Mouse (Mus musculus) ES-Bruce4 (cell line): ENCODE results near the gene Slc23a2. TPM values are rescaled to one million over a fixed set of nuclear protein-coding genes. Genes with fewer than 3 reads are reported as not detected.

Experiments used
- H3K27ac ChIP-seq: 2 replicates; pipeline ENCODE4 v1.5.1; 2012; ENCODE audit warnings: low read length, inconsistent platforms; ENCODE audit not compliant: insufficient read depth
- H3K27me3 ChIP-seq: 2 replicates; pipeline ENCODE4 v1.6.1; 2012; ENCODE audit warnings: mild to moderate bottlenecking, low read length, inconsistent platforms; ENCODE audit not compliant: control insufficient read depth, poor library complexity, insufficient read depth, severe bottlenecking
- H3K36me3 ChIP-seq: 2 replicates; pipeline ENCODE4 v1.6.1; 2012; ENCODE audit warnings: inconsistent platforms, mild to moderate bottlenecking, low read length, moderate library complexity; ENCODE audit not compliant: control insufficient read depth, poor library complexity, insufficient read depth, severe bottlenecking
- H3K4me1 ChIP-seq: one replicate; pipeline ENCODE4 v1.8.1; 2011; ENCODE audit warnings: low read length; ENCODE audit not compliant: control insufficient read depth, insufficient read depth
- H3K4me3 ChIP-seq: 2 replicates; pipeline ENCODE4 v1.5.1; 2011; ENCODE audit warnings: low read depth, mild to moderate bottlenecking, low read length
- H3K9ac ChIP-seq: 2 replicates; pipeline ENCODE4 v1.6.1; 2012; ENCODE audit warnings: low read depth, mild to moderate bottlenecking, inconsistent platforms; ENCODE audit not compliant: poor library complexity, severe bottlenecking
- H3K9me3 ChIP-seq: replicated peaks from 2 replicates; pipeline ENCODE4 v1.6.1; 2012; ENCODE audit warnings: mild to moderate bottlenecking, low read length, inconsistent platforms; ENCODE audit not compliant: control insufficient read depth, poor library complexity, insufficient read depth, severe bottlenecking
- CTCF ChIP-seq: IDR thresholded peaks from one replicate; pipeline ENCODE4 v1.8.1; 2011; ENCODE audit warnings: low read depth, low read length
- EP300 ChIP-seq: IDR thresholded peaks from 2 replicates; pipeline ENCODE4 v1.6.1; 2011; ENCODE audit warnings: low read depth, low read length; ENCODE audit not compliant: insufficient read depth
- POLR2A ChIP-seq: IDR thresholded peaks from one replicate; pipeline ENCODE4 v1.8.1; 2011; ENCODE audit warnings: low read length; ENCODE audit not compliant: insufficient read depth
- polyA plus RNA-seq: library from polyadenylated mRNA; stranded (reverse); fragments of >200 nt; gene quantifications from 2 replicates; pipeline ENCODE4 v1.2.4, GENCODE M21; 2011; ENCODE audit warnings: low read depth; ENCODE audit not compliant: missing spikeins, insufficient read depth, insufficient read length

Slc23a2 gene
- polyA plus RNA-seq, 1 experiment, result 20.8 TPM

DNA sequence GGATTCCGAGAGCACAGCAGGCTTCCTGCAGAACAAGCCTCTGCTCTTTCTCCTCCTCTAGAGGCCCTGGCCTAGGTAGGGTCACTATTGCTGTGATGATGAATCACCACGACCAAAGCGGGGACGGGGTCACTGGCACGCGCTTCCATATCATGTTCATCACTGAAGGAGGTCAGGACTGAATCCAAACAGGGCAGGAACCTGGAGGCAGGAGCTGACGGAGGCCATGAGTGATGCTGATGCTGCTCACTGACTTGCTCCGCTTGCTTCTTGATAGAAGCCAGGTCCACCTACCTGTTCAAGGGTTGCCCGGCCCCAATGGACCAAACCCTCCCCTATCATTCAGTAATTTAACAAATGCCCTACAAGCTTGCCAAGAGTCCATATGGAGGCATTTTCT is 35.9 kb downstream of the Slc23a2 start:
- H3K9ac ChIP-seq, result no peak overlapping the region
- H3K4me3 ChIP-seq, result no peak overlapping the region
- H3K27ac ChIP-seq, result no peak overlapping the region
- H3K9me3 ChIP-seq, result no peaks in the 10 kb centered on the region
- no peaks in the 10 kb centered on the region for H3K36me3 ChIP-seq
- no peaks in the 10 kb centered on the region for H3K27me3 ChIP-seq
- TF ChIP-seq POLR2A, result no peak
- no peak for TF ChIP-seq CTCF
- no peak for TF ChIP-seq EP300
- no peaks in the 10 kb centered on the region for H3K4me1 ChIP-seq

DNA sequence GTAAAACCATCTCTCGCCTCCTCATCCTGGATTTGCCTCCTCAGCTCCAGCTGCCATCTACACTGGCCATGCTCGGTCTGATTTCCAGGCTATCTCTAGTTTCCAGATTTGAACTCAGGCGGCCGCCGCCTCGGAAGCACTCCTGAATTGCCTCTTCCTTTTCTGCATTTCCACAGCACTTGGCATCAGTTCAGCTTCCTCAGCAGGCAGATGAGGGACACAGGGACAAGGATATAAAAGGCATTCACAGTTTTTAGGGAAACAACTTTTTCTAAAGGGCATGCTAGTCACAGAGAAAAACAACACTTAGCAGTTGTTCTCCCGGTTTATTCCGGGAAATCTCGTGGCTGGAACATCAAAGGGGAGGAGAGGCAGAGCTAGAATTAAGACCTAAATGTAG is 37.3 kb downstream of the Slc23a2 start:
- TF ChIP-seq CTCF (no peak), POLR2A (no peak), EP300 (no peak)
- Histone ChIP-seq H3K4me3 (no peak overlapping the region), H3K36me3 (no peaks in the 10 kb centered on the region), H3K27ac (no peak overlapping the region), H3K27me3 (no peaks in the 10 kb centered on the region), H3K4me1 (no peaks in the 10 kb centered on the region), H3K9me3 (no peaks in the 10 kb centered on the region), H3K9ac (no peak overlapping the region)

DNA sequence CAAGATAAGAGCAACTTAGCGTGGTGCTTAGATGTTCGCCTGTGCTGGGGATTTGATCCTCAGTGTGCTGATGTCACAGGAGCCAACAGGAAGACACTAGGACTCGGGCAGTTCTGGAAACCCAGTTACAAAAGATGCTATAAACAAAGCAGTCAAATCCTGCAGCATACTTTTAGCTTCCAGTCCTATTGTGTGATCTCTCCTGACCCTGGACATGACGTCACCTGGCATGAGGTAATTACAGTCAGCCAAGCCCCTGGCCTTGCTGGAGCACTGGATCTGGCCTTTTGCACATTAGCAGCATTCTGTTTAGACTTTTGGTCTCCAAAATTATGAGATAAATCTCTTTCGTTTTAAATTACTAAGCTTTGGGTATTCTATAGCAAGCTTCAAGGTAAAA is 38.8 kb downstream of the Slc23a2 start:
- no peak for TF ChIP-seq POLR2A
- TF ChIP-seq CTCF, result no peak
- no peaks in the 10 kb centered on the region for H3K9me3 ChIP-seq
- no peak overlapping the region for H3K27ac ChIP-seq
- no peaks in the 10 kb centered on the region; the same call in 1 of the 2 replicates for H3K36me3 ChIP-seq
- H3K27me3 ChIP-seq, result no peaks in the 10 kb centered on the region
- H3K4me1 ChIP-seq, result no peaks in the 10 kb centered on the region
- H3K9ac ChIP-seq, result no peak overlapping the region
- no peak overlapping the region for H3K4me3 ChIP-seq

DNA sequence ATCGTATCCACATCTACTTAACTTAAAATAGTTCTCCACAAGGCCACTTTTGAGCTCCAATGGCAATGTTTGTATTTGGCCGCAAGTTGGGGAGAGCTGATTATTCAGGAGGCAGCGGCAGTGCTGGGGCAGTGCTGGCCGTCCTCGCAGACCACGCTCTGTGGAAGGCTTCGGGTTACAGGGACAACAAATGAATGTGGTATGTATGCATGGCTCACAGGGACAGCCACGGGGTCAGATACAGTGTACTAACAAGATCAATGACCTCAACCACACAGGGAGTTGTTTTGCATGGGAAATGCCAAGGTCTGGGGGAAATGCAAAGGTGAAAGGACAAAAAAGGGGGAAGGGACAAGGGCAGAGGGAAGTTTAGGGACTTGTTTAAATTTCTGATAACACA is 41.6 kb downstream of the Slc23a2 start:
- Histone ChIP-seq H3K4me1 (no peaks in the 10 kb centered on the region), H3K4me3 (no peak overlapping the region), H3K9me3 (no peaks in the 10 kb centered on the region), H3K27me3 (no peaks in the 10 kb centered on the region), H3K9ac (no peak overlapping the region), H3K36me3 (peaks cover 4% of the 10 kb centered on the region; the same call in 1 of the 2 replicates), H3K27ac (no peak overlapping the region)
- TF ChIP-seq EP300, result no peak
- TF ChIP-seq POLR2A, result no peak
- TF ChIP-seq CTCF, result no peak

DNA sequence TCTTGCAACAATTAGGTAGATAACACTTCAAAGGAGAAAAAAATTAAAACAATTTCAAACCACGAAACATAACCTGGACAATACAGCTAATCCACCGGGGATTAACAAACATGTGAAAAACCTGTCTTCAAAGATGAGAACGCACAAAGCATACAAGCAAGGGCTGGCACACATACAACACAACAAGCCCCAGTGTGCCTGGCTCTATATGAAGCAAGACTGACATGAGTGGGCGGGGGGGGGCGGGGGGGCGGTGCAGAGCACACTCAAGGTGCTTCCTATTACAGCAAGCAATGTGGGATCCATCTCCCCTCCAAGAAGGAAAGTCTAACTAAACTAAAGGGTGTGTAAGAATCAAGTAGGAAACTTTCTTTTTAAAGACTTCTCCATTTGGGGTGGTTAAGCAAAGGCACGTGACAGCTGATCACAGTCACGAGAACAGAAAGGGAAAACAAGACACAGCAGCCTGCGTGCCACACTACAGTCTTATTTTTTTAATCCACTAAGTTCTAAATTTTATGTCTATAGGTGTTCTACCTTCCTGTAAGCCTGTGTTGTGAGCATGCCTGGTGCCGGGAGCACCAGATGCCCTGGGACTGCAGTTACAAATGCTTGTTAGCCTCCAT is 42.3 kb downstream of the Slc23a2 start:
- no peak overlapping the region for H3K9ac ChIP-seq
- H3K4me3 ChIP-seq, result no peak overlapping the region
- no peaks in the 10 kb centered on the region for H3K9me3 ChIP-seq
- no peaks in the 10 kb centered on the region for H3K4me1 ChIP-seq
- no peaks in the 10 kb centered on the region for H3K27me3 ChIP-seq
- H3K27ac ChIP-seq, result no peak overlapping the region
- TF ChIP-seq POLR2A (no peak), CTCF (no peak), EP300 (no peak)
- peaks cover 4% of the 10 kb centered on the region; the same call in 1 of the 2 replicates for H3K36me3 ChIP-seq

DNA sequence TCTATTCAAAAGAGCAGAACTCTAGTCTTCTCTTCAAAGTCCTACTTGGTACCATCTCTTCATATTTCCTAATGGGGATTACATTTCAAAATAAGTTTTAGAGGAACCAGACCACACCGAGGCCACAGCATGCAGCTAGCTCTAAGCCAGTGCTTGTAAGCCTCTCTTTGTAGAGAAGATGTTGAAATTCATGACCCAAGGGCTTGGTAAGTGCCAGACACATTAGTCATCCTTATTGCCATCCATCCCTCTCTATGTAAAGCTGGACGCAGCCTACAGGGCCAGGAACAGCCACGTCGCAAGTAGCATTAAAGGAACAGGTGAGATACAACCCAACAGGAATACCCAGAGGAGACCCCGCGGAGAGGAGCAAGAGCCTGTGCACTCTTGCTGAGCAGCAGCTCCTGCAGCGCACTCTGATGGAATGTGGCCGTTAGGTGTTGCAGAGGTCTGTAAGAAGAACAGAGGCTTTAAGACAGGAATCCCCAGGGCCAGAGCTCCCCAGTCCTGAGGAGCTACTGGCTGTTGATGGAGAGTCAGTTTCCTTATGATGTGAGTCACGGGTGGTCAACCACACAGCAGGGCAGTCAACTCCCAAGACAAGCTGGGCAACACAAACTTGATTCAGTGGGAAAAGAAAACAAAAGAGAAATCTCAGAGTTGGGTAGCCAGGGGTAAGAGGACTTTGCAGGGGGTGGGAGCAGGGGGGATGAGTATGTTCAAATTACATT is 45.8 kb downstream of the Slc23a2 start:
- no peak overlapping the region for H3K4me3 ChIP-seq
- no peaks in the 10 kb centered on the region for H3K27me3 ChIP-seq
- TF ChIP-seq CTCF (no peak), EP300 (no peak), POLR2A (no peak)
- no peak overlapping the region for H3K27ac ChIP-seq
- peaks cover 4% of the 10 kb centered on the region; the same call in 1 of the 2 replicates for H3K36me3 ChIP-seq
- H3K9me3 ChIP-seq, result no peaks in the 10 kb centered on the region
- no peaks in the 10 kb centered on the region for H3K4me1 ChIP-seq
- H3K9ac ChIP-seq, result no peak overlapping the region
